Mouse (Mus musculus) right cerebral cortex, postnatal 25 days (tissue): ENCODE measurements around the gene Hormad2.

Experiments
- DNase-seq: peaks from one replicate; pipeline ENCODE4 v3.0.0; 2022

The Hormad2 gene

GRCm38 (mm10) chr11:4336693-4337283, 104.1 kb downstream of the Hormad2 start:
- no peak for DNase-seq

GRCm38 (mm10) chr11:4335810-4336692, 104.9 kb downstream of the Hormad2 start:
- DNase-seq: no peak

GRCm38 (mm10) chr11:4332961-4333360, 107.9 kb downstream of the Hormad2 start:
- no peak for DNase-seq

- no peak for DNase-seq
Observed at GRCm38 (mm10) chr11:4328188-4328587, 112.7 kb downstream of the Hormad2 start.

- DNase-seq: no peak
Observed at GRCm38 (mm10) chr11:4323481-4323880, 117.4 kb downstream of the Hormad2 start.

DNA sequence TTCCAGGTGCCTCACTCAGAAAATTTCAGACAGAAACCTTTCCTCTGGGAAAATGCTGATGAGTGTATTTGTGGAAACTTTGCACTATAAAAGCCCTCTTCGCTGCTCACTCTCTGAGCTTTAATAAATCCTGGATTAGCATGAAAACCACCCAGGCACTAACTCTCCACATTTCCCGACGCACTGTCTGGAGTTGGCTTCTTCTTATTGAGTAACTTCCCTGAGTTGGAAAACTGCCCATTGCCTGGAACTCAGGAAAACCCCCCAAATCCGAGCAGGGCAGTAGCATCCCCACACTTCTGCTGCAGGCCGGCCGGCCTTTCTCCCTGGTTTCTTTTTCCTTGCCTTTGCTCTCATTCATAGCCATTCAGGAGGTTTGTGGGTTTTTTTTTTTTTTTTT, 118.0 kb downstream of the Hormad2 start:
- no peak for DNase-seq

DNA sequence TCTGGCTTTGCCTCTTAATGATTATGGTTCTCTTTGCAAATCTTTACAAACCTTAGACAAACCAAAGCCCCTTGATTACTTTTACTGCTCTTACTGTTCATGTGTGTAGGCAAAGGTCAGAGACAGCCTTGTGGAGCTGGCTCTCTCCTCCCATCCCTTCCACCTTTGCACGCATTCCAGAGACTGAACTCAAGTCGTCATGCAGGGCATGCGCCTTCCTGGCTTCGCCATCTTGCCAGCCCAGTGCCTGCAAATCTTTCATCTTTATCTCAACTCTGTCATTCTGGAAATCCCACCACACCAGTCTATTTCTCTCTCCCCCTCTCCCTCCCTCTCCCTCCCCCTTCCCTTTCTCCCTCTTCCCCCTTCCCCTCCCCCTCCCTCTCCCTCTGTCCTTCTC, 120.0 kb downstream of the Hormad2 start:
- no peak for DNase-seq

DNA sequence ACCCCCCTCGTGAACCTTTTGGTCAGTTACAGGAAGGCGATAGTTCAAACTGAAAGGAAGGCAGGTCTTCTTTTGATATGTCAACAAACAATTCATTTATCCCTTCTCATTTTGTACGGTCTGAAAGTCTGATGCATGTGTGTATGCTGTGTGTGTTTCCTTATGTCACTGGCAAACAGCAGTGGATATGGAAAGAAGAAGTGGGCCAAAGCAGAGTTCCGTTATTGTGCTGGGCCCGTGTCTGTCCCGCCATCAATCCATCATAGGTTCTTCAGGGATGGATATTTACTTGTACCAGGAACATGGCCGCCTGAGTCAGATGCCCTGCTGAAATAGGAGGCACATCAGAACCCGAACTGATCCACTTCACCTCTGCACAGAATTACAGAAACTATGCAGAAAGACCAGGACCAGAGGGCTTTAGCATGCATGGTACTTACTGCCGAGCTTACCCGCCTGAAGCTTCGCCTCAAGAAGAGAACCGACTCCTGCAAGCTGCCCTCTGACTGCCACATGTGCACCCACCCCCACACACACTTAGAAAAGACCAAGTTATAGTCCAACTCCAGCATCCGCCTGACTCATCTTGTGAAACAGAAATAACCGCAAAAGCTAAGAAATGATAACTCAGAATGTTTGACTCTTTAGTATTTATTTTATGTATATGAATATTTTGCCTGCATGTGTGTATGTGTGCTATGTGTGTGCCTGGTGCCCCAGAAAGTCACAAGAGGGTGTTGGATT, 121.5 kb downstream of the Hormad2 start:
- DNase-seq: no peak

DNA sequence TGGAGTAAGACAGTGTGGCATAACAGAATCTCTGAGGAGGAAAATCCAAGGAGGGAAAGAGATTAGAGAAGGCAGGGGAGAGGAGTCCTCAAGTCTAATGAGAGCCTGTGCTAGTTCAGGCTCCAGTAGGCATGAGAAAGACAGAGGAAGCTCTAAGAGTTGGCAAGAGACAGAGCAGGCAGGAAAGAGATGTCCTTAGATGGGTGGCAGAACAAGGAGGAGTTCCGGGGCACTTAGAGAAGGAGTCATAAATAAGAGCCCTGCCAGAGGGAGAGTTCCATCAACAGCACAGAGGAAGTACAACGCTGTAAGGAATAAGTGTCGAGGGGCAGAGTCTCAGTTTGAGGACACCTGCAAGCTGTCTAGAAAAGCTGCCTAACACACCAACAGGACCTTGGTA, 122.9 kb downstream of the Hormad2 start:
- DNase-seq: no peak

GRCm38 (mm10) chr11:4317287-4317686, 123.6 kb downstream of the Hormad2 start:
- DNase-seq: no peak

- no peak for DNase-seq
Observed at GRCm38 (mm10) chr11:4312180-4312579, 128.7 kb downstream of the Hormad2 start.

GRCm38 (mm10) chr11:4310324-4310723, 130.6 kb downstream of the Hormad2 start:
- DNase-seq: no peak

- no peak for DNase-seq
Observed at GRCm38 (mm10) chr11:4309613-4310012, 131.3 kb downstream of the Hormad2 start.

DNA sequence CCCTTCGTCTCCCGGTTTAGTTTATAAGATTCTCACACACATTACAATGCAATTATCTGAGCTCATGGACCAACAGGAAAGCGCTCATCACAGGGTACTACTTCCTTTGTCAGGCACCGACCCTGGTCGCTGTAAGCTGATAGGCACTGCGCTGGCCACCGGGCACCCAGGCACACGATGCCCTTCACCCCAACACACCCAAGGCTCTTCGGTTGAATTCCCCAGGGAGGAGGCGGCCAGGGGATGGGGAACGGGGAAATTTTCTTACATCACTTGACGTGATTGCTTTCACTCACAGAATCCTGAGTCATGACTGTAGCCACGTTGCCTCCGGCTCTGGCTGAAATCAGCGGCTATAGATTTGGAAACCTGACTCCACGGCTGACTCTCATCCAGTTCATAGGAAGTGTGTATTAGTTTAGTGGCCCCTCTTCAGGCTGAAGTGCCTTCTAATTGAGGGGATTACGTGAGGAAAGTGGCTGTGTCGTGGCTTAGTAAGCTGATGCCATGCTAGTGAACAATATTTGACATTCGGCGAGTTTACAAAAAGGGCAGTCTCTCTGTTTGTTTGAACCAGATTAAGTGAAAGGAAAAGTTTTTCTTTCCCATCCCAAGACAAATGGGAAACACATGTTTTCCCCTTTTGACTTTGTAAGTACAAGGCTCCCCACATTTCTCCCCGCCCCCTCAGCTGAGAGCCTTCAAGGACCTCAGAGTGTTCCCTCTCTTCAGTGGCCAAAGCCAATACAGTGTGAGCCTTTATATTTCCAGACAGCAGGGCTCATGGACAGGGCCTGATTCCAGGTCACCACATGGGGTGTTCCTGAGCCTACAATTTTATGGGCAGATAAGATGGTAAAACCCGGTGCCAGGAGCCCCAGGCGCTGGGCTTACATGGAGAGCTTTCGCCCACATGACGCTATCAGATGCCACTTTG, 132.1 kb downstream of the Hormad2 start:
- no peak for DNase-seq

GRCm38 (mm10) chr11:4308060-4308513, 132.8 kb downstream of the Hormad2 start:
- no peak for DNase-seq

- no peak for DNase-seq
Observed at GRCm38 (mm10) chr11:4306086-4306485, 134.8 kb downstream of the Hormad2 start.

DNA sequence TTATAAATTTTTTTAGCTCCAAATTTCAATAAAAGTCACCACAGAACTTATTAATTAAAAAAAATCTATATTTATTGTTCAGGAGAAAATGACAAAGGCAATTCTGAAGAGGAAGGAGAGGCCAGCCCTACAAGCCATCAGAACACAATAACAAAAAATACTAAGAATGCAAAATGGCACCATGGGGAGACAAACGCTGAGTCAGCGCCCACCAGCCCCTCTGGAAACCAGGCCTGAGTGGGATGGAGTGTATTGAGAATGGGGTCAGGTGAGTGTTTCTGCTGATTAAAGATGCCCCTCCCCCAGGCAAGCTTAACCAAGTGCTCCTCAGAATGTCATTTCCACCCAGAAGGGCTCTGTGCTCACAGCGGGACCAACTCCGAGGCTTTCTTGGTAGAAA, 135.8 kb downstream of the Hormad2 start:
- no peak for DNase-seq

DNA sequence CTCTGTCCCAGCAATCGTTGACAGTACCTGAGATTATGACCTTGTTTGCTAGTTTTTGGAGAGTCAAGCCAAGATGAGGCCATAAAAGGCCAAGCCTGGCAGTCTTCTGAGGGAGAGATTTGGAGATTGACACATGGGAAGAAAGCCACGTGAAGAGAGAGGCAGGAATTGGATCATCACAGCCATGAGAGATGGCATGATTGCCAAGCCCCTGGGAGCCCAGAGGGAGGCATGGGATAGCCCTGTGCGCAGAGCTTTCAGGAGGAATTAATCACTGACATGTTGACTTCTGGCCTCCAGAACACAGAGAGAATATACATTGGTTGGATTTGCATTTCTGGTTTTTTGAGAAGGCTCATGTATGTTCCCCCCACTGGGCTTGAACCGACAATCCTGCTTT, 136.7 kb downstream of the Hormad2 start:
- no peak for DNase-seq

- DNase-seq: no peak
Observed at GRCm38 (mm10) chr11:4303033-4303432, 137.9 kb downstream of the Hormad2 start.

DNA sequence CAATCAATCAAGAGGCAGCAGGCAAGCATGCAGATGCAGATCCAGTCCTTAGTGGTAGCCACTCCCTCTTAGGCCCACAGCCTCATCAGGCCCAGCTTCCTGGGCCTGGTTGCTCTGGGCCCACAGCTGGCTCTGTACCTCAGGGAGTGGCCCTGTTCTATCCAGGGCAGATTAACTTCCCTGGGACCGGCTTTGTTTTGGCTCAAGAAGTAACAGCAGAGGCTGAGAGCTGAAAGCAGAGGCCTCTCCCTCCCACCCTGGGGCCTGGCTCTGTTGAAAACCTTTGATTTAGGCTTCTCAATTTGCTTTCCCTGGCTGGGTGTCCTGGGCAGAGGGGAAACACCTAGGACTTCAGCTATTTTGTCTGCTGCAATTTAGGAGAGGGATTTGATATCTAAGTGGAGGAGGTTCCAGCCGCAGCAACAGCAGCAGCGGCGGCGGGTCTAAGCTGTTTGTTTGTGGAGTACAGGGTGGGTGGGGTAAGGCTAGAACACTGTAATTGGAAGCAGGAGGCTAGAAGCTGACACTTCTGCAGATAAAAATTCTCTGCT, 138.5 kb downstream of the Hormad2 start:
- DNase-seq: no peak

GRCm38 (mm10) chr11:4300683-4301082, 140.2 kb downstream of the Hormad2 start:
- DNase-seq: no peak
